Comparison of ENCODE assay signal across 10 mouse cellular contexts in the genomic region with DNA sequence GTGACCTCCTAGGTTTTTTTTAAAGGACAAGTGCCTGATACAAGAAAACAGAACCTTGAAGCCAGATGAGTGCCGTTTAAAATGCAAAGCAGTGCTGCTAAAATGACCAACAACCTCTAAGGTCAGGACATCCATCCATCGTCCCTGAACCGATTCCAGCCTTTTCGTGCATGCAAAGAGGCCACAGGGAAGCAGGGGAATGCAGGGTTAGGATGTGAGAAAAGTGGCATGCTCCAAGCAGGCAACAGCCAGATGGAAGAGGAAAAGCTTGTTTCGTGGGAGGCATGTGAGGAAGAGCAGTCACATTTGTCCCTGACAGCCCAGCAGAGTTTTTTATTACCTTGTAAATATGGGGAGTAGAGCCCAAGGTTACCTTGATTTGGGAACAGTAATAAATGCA.
DNase-seq lines count a peak whose midpoint lies in the region; ATAC-seq lines count a peak whose summit lies in the region.
"Had no signal": no experiment of that assay in that cellular context is flagged by ENCODE, and none has a peak within 500 bp of the region (broad histone marks: within the 10 kb centered on the region; RNA-seq: fewer than 3 reads in every experiment).

No protein-coding gene starts in this region.

- H3K4me3 ChIP-seq in hindbrain, embryonic 14.5 days (replicated peaks; ENCODE audit: low read length), result no peak overlapping the region
- H3K4me3 ChIP-seq in midbrain, embryonic 11.5 days (ENCODE audit: low read depth, low read length), result no peak overlapping the region

- H3K9ac ChIP-seq in hindbrain, embryonic 14.5 days, result peak overlapping the region; percentile 72
- peak overlapping the region; percentile 69; the same call in 1 of the 2 replicates for H3K9ac ChIP-seq in midbrain, embryonic 11.5 days (ENCODE audit: low read length)

- 17% methylated on average over 5 of the region's 5 CpGs for WGBS in hindbrain, embryonic 14.5 days
- 34% methylated on average over 5 of the region's 5 CpGs for WGBS in midbrain, embryonic 11.5 days

- DNase-seq in adrenal gland, adult 8-10 months, result peak; percentile 0
- no peak for DNase-seq in adrenal gland, adult 2 months
- peak; percentile 3 for DNase-seq in embryo, embryonic 11.5 days (ENCODE audit: low read depth, low spot score)
- no peak for DNase-seq in hindbrain, embryonic 14.5 days (ENCODE audit: low spot score)
- no peak for DNase-seq in midbrain, embryonic 11.5 days (ENCODE audit: low spot score, missing footprints)
- DNase-seq in heart, postnatal 10 days, result no peak
- DNase-seq in thymus, postnatal 0 days (ENCODE audit: low spot score), result no peak
- DNase-seq: lung, adult 18-20 months had no signal

- H3K4me1 ChIP-seq in hindbrain, embryonic 14.5 days (replicated peaks; ENCODE audit: control insufficient read depth, insufficient read depth, low read length), result peaks cover 19% of the 10 kb centered on the region
- no peaks in the 10 kb centered on the region for H3K4me1 ChIP-seq in midbrain, embryonic 11.5 days (ENCODE audit: control insufficient read depth, insufficient read depth, low read length)

- no peaks in the 10 kb centered on the region for H3K27me3 ChIP-seq in hindbrain, embryonic 14.5 days (ENCODE audit: control insufficient read depth, insufficient read depth, low read length)
- H3K27me3 ChIP-seq in midbrain, embryonic 11.5 days (ENCODE audit: control insufficient read depth, insufficient read depth, low read length), result no peaks in the 10 kb centered on the region

- intact Hi-C loops in heart, postnatal 10 days (cut with DNase I), result no loop called here

- H3K27ac ChIP-seq in hindbrain, embryonic 14.5 days, result peak overlapping the region; percentile 92
- no peak overlapping the region for H3K27ac ChIP-seq in midbrain, embryonic 11.5 days (ENCODE audit: low read depth, low read length)

- H3K36me3 ChIP-seq in hindbrain, embryonic 14.5 days (replicated peaks; ENCODE audit: control insufficient read depth, insufficient read depth), result no peaks in the 10 kb centered on the region
- no peaks in the 10 kb centered on the region for H3K36me3 ChIP-seq in midbrain, embryonic 11.5 days (ENCODE audit: control insufficient read depth, insufficient read depth, low read length)
- H3K36me3 ChIP-seq: G1E had no signal

- H3K4me2 ChIP-seq in hindbrain, embryonic 14.5 days (replicated peaks), result peak overlapping the region; percentile 85
- H3K4me2 ChIP-seq in midbrain, embryonic 11.5 days, result no peak overlapping the region; the same call in 1 of the 2 replicates

- H3K9me3 ChIP-seq in hindbrain, embryonic 14.5 days (ENCODE audit: control insufficient read depth, low read length), result no peaks in the 10 kb centered on the region
- H3K9me3 ChIP-seq in midbrain, embryonic 11.5 days (ENCODE audit: control insufficient read depth, low read length), result no peaks in the 10 kb centered on the region

- no peak for ATAC-seq in hindbrain, embryonic 14.5 days (ENCODE audit: low FRiP score)
- ATAC-seq in midbrain, embryonic 11.5 days (ENCODE audit: low FRiP score), result no peak
- ATAC-seq in erythroblast, adult 5-6 weeks (replicated peaks; ENCODE audit: low FRiP score, poor library complexity, severe bottlenecking), result no peak

Comparison
In these comparisons a context has a peak if more than half of its experiments do, and no peak if none do; other contexts are left out.
1. DNase-seq: peak in adrenal gland, adult 8-10 months (single experiment) and embryo, embryonic 11.5 days (single experiment); none in adrenal gland, adult 2 months (single experiment), hindbrain, embryonic 14.5 days (single experiment), midbrain, embryonic 11.5 days (single experiment), heart, postnatal 10 days (0 of 2) and thymus, postnatal 0 days (single experiment).